Mouse (Mus musculus) cerebellum, adult 18-20 months (tissue): ENCODE results near the gene Haus3.

ENCODE experiments used
- DNase-seq, 2 experiments: peaks; one replicate each; pipeline ENCODE4 v3.0.0; 2021

The Haus3 gene

GRCm38 (mm10) chr5:34186391-34186790, 17.1 kb upstream of the Haus3 start:
- DNase-seq = peak in 1 of 2 experiments; percentile 16

- DNase-seq = peak; percentile 9 to 16
Observed at GRCm38 (mm10) chr5:34185791-34186190, 16.5 kb upstream of the Haus3 start.

- peak; percentile 5 to 11 for DNase-seq
Observed at GRCm38 (mm10) chr5:34185051-34185580, 15.8 kb upstream of the Haus3 start.

GRCm38 (mm10) chr5:34183976-34184375, 14.6 kb upstream of the Haus3 start:
- DNase-seq = peak; percentile 5 to 22

- peak; percentile 21 to 29 for DNase-seq
Observed at GRCm38 (mm10) chr5:34183156-34183880, 14.0 kb upstream of the Haus3 start.

- DNase-seq = peak; percentile 21 to 39
Observed at GRCm38 (mm10) chr5:34182486-34182885, 13.2 kb upstream of the Haus3 start.

- peak in 1 of 2 experiments; percentile 22 for DNase-seq
Observed at GRCm38 (mm10) chr5:34177821-34178220, 8.5 kb upstream of the Haus3 start.

GRCm38 (mm10) chr5:34177091-34177490, 7.8 kb upstream of the Haus3 start:
- peak; percentile 67 to 78 for DNase-seq

GRCm38 (mm10) chr5:34176691-34177090, 7.4 kb upstream of the Haus3 start:
- peak; percentile 49 to 60 for DNase-seq

- peak in 1 of 2 experiments; percentile 57 for DNase-seq
Observed at GRCm38 (mm10) chr5:34175403-34175694, 6.0 kb upstream of the Haus3 start.

GRCm38 (mm10) chr5:34174550-34175402, 5.4 kb upstream of the Haus3 start:
- DNase-seq = peak in 1 of 2 experiments; percentile 51

- peak in 1 of 2 experiments; percentile 22 for DNase-seq
Observed at GRCm38 (mm10) chr5:34174021-34174420, 4.7 kb upstream of the Haus3 start.

GRCm38 (mm10) chr5:34170726-34171125, 1.4 kb upstream of the Haus3 start:
- no peak for DNase-seq

- no peak for DNase-seq
Observed at GRCm38 (mm10) chr5:34169954-34170353, 627 bp upstream of the Haus3 start.

GRCm38 (mm10) chr5:34167857-34168256, 1.5 kb downstream of the Haus3 start:
- no peak for DNase-seq

- DNase-seq = no peak
Observed at GRCm38 (mm10) chr5:34165793-34166192, 3.5 kb downstream of the Haus3 start.

- DNase-seq = no peak
Observed at GRCm38 (mm10) chr5:34148476-34148875, 20.9 kb downstream of the Haus3 start.

GRCm38 (mm10) chr5:34147554-34147953, 21.8 kb downstream of the Haus3 start:
- no peak for DNase-seq

GRCm38 (mm10) chr5:34139751-34140150, 29.6 kb downstream of the Haus3 start:
- peak; percentile 39 to 53 for DNase-seq

- DNase-seq = no peak
Observed at GRCm38 (mm10) chr5:34132731-34133130, 36.6 kb downstream of the Haus3 start.

- DNase-seq = no peak
Observed at GRCm38 (mm10) chr5:34124131-34124530, 45.2 kb downstream of the Haus3 start.

GRCm38 (mm10) chr5:34119121-34119856, 50.0 kb downstream of the Haus3 start:
- peak; percentile 65 to 71 for DNase-seq

- no peak for DNase-seq
Observed at GRCm38 (mm10) chr5:34105681-34106080, 63.6 kb downstream of the Haus3 start.
